Mouse (Mus musculus): ENCODE results near the gene Olfr600.

DNA sequence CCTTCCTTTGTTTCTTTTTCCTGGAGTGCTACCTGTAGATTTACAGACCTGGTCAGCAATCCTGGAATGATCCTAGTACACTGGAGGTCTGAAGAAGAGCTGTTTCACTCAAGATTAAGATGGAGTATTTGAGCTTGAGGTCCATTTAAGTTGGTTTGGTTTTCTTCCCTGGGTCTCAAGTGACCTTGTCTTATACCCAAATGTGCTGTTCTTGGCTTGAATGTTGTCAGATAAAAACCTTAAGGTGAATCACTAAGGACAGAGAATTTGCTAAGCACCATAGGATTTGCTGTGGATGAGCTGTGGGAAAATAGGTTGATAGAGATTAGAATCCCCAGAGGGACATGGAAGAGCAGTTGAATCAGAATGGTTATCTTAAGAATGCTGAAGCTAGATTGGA lies at the start of gene Olfr600:
- no peak for TF ChIP-seq CTCF (IDR thresholded peaks at IDR 0.05; ENCODE audit: borderline replicate concordance, insufficient read depth, low read length)
- TF ChIP-seq POLR2A (IDR thresholded peaks at IDR 0.05; ENCODE audit: low read depth, low read length) = no peak

All from embryonic fibroblast, embryonic 13.5 days (primary cell).